Mouse (Mus musculus): ENCODE results near the gene H1f0. TPM values are rescaled to one million over a fixed set of nuclear protein-coding genes. Genes with fewer than 3 reads are reported as not detected.

H1f0 gene
- total RNA-seq, 2 experiments from 2014 or later: 71.1 to 87.4 TPM

DNA sequence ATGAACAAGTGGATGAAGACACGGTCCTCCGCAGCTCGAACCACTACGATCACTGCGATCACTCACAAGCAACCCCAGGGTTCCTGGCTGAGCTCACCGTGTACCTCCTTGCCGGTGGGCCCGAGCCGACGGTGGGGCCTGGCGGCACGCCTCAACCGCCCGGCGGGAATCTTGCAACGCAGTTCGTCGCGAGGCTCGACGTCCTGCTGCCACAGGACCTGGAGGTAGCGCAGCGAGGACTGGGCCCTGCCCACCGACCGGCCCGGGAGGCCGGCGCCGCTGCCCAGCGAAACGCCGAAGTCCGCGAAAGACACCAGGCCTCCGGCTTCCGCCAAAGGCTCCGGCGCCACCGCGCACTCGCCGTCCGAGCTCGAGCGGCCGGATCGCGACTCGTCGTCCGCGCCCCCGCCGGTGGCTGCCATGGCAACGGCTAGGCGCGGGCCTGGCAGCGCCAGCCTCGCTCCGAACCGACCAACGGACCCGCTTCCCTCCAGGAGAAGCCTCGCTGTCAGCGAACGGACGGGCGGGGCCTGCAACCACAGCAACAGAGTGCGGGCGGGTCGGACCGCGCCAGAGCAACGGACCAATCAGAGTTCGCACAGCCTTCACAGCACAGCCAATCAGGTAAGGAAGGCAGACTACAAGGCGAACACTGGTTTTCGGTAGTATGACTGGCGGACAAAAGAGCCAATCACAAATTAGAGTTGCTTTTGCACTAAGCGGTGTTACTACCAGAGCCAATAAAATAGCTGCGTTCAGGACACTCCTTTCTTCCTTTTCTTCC, 34.3 kb downstream of the H1f0 start, which contains the start of gene Ankrd54:
Gene Ankrd54 (minus strand): TSS at position 518 of the 784 bp plus-strand sequence.
- intact Hi-C loops (cut with DNase I): no loop called here
- peak; percentile 91 to 95 for DNase-seq

DNA sequence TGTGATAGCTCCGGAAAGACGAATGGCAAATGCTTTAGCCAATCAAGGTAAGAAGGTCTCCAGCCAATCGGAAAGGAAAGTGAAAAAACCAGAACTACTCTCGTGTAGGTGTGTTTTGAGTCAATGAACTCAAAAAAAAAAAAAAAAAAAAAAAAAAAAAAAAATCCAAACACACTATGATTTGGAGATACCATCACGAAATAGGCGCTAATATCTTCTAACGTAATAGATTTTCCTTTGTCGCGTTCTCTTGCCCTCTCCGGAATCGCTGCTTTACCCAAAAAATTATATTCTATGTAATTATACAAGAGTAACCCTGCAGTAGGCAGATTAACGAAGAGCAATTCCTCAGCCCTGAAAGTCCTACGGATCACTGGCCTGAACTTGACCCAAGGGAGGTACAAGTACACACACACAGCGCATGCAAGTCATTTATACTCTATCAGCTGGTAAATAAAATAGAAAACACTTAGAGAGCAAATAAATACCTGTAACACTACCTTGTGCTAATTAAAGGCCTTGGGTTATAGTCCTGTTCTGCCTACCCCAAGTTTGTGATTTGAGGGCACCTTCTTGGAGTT, 35.0 kb downstream of the H1f0 start:
- intact Hi-C loops (cut with DNase I): no loop called here
- DNase-seq: no peak

DNA sequence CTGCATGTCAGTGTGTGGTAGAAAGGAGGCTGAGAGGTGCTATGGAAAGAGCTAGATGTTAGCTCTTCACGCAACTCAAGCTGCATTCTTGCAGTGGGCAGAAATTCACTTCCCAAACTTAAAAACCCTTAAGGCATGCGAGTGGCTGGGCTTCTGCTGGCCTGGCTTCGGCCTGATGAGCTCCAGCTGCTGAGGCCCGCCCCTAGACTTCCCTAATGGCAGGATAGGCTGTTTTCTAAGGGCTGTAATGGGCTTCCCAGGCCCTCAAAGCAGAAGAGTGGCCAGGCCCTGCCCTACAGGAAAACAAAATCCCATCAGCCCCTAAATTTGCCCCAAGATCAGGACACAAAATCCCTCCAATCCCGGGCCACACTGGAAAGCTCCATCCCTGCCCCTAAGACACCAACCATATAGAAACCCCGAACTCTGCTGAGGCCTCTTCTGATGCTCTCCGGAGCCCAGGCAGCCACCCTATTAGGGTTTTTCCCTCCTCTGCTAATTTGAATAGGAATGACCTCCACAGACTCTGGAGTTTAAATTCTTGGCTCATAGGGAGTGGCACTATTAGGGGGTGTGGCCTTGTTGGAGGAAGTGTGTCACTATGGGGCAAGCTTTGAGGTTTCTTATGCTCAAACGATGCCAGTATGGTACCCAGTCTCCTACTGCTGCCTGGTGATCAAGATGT, 37.0 kb downstream of the H1f0 start:
- intact Hi-C loops (cut with DNase I): no loop called here
- no peak for DNase-seq

DNA sequence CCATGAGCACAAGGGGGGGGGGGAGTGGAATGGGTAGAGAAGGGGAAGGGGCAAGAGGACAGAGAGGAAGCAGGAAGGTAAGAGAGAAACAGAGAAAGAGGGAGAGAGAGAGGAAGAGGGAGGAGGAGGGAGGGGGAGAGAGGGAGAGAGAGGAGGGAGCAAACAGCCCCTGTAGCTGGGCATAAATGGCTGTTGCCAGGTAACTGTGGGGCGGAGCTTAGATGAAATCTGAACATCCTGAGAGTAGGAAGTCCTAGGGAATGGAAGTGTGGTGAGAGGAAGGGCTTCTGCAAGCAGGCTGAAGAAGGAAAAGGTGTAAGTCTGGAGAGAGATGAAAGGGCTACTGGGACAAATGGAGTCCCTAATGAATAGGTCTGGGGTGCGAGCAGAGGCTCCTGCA, 38.0 kb downstream of the H1f0 start:
- intact Hi-C loops (cut with DNase I): no loop called here

DNA sequence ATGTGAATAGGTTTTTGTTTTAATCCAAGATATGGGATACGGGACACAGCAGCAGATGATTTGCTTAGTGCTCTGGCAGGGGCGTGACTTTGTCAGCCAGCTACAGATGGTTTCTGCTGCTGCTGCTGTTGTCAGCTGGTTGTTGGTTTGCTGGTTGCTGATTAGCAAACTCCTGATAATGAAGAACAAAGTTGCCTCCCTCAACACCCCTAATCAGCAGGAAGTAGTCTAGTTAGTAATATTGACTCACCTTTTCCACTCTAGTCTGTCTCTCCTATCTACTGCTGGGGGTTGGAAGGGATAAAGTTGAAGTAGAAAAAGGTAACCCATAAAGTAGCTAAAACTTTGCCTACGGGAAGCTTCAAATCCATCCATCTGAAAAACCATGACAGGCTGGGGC, 39.4 kb downstream of the H1f0 start:
- DNase-seq: no peak
- intact Hi-C loops (cut with DNase I): no loop called here

More for the DNA sequence above, 38.0 kb downstream of the H1f0 start:
- DNase-seq: no peak

DNA sequence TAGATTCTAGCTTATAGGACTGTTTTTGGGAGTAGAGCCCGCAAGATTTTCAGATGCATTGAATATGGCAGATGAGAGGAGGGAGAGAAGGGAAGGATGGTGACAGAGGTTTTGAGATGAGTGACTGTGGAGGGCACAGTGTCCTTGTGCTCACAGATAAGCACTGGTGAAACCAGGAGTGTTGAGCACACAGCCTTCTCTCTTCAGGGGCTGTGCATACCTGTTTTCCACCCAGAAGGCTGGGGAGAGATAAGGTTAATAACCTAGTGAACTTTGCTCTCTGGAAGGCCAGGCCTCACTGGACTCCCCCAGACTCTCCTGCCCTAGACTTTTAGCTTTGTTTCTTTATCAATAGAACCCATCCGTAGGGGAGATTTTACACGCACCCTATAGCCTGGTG, 40.2 kb downstream of the H1f0 start:
- intact Hi-C loops (cut with DNase I): no loop called here
- DNase-seq: no peak

DNA sequence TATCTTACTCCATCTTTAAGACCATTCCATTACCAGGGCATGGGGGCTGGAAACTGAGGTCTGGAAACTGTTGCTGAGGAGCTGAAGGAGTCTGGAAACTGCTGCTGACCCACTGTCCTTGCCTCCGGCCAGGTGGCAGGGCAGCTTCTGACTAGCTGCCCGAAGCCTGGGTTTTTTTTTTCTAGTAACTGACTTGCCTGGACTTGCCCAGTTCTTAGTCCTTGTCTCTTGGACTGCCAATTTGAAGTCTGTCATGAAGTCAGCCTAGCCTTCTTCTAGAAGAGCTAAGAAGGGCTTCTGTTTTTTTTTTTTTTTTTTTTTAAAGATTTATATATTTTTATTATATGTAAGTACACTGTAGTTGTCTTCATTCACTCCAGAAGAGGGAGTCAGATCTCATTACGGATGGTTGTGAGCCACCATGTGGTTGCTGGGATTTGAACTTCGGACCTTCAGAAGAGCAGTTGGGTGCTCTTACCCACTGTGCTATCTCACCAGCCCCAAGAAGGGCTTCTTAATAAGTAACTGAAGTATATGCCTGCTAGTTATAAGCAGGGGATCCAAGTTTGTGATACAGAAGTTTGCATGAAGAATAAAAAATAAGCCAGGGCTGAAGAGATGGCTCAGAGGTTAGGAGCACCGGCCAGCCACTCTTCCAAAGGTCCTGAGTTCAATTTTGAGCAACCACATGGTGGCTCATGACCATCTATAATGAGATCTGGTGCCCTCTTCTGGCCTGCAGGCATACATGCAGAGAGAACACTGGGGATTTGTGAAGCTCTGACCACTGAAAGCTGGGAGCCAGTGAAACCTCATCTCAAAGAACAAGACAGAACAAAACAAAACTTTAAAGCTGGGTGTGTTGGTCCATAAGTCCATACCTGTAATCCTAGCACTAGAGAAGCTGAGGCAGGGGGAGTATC, 43.1 kb downstream of the H1f0 start:
- DNase-seq: no peak
- intact Hi-C loops (cut with DNase I): loop anchor here (1.0 kb wide), 1 partner anchor 32 kb away; no protein-coding TSS in a partner anchor

DNA sequence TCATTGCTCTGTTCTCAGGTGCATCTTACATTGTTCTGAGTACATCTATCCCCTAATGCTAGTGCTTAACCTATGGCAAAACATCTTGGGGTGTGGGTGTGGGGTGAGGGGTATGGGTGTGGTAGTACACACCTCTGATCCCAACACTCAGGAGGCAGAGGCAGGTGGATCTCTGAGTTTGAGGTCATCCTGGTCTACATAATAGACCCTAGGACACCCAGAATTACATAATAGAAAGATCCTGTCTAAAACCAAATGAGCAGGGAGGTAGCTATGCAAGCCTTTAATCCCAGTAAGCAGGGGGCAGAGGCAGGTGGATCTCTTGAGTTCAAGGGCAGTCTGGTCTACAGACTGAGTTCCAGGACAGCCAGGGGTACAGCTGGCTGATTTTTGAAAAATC, 45.5 kb downstream of the H1f0 start:
- intact Hi-C loops (cut with DNase I): loop anchor here (2.0 kb wide), 1 partner anchor 15 kb away; no protein-coding TSS in a partner anchor

DNA sequence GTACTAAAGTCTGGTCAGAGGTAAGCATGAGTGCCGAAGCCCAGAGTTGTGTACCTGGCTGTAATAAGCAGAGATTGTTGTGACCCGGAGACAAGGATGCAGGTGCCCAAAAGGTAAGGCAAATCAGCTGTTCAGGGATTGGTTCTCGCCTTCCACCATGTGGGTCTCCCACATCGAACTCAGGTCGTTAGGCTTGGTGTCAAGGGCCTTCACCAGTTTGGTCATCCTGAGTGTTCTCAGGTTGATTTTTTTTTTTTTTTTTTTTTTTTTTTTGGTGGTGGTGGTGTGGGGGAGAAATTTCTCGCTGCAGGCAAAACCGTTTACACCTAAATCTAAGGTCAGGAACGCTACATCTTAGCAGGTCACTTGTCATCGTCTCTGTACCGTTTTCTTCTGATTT, 46.2 kb downstream of the H1f0 start:
- DNase-seq: no peak
- intact Hi-C loops (cut with DNase I): loop anchor here (2.0 kb wide), 1 partner anchor 16 kb away; no protein-coding TSS in a partner anchor

More for the DNA sequence above, 45.5 kb downstream of the H1f0 start:
- DNase-seq: no peak

DNA sequence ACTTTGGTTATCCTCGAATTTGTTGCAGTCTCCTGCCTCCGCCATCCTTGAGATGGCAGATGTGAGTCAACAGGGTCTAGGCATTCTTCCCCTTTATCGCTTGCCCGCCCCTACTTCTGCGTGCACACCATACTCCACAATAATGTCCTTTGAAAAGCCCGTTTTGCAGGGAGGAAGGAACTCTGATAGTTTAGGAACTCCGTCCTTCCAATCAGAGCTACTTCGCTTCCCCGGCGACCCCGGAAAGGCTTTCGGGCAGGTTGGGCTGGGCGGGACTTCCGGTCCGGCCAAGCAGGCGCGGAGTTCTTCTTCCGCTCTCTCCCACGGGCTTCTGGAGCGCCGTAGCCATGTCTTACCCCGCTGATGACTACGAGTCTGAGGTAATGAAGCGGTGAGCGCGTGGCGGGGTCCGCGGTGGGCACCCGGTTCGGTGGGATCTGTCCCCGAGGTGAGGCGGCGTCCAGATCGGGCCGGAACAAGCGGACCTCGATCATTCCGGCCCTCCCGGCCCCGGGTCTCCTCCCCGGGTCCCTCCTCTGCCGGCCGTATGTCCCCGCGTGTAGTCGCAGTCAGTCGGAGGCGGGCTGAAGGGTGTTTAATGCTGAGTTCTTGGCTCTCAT, 46.8 kb downstream of the H1f0 start, which contains the start of gene Eif3l:
Gene Eif3l (plus strand): TSS at position 267 of the 620 bp plus-strand sequence.
- peak; percentile 82 to 86 for DNase-seq
- intact Hi-C loops (cut with DNase I): loop anchor here (2.0 kb wide), 1 partner anchor 16 kb away; no protein-coding TSS in a partner anchor

DNA sequence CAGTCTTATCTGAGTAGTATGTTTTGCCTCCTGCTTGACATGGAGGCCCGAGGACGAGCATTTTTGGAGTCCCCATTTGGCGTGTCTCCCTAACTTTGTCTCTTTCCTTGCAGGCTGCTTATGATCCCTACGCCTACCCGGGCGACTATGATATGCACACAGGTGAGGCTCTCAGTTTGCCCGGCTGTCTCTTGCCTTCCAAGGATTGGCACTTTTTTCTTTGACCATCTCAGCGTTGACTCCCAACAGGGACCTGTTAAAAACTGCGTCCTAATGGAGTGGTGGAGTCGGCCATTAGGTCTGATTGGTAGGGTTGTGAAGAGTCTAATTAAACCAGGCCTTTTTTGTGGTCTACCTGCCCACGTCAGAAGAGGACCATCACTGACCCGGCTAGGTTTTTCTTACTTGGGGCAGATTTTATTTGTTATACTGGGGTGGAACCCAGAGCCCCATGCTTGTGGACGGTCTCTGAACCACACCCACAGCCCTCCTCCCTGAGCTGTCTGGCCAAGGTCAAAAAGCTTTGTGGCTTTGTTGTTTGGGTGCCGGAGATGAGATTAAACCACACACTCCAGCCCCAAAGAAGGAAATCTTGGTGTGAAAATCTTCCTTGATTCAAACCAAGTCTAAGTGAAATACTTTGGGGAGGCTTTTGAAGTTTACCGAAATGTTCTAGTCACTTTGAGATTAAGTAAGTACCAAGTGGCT, 47.6 kb downstream of the H1f0 start:
- intact Hi-C loops (cut with DNase I): loop anchor here (2.0 kb wide), 1 partner anchor 17 kb away; no protein-coding TSS in a partner anchor
- DNase-seq: no peak

DNA sequence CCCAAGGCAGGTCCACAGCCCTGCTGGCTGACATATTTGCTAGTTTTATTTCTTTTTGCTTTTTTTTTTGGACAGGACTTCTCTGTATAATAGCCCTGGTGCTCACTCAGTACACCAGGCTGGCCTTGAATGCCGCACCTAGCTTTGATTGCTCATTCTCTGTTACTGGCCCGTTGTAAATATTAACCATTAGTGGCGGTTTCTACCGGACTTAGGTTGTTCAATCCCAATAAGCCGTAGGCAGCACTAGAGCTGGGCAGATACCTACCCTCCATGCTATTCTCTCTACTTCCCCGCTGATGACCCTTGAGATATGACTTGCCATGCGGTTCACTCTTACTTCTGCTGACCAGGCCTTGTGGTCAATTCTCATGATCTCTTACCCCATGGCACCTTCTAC, 51.3 kb downstream of the H1f0 start:
- intact Hi-C loops (cut with DNase I): no loop called here
- no peak for DNase-seq

Small RNA genes lying within 50 kb of the gene (microRNA-seq; reads per million reads assigned to microRNA genes)
- gene Mir6956: 0.74 to 1.4 reads per million in 2 experiments

Other genes with a start within 250 kb of the H1f0 start
- 1 to 10 TPM; 5.6 to 6.6 TPM for gene Card10, start 225.4 kb upstream of the H1f0 start, total RNA-seq (2021)
- 10 to 100 TPM in 1 of 2 experiments, 1 to 10 TPM in 1; 9.4 to 10.7 TPM for gene Cdc42ep1, start 185.8 kb upstream of the H1f0 start, total RNA-seq (2021)
- gene Lgals2, start 172.9 kb upstream of the H1f0 start, total RNA-seq (2021): not detected
- gene Gga1, start 151.3 kb upstream of the H1f0 start, total RNA-seq (2021): 10 to 100 TPM; 34.1 to 34.9 TPM
- gene Gm49510, start 128.8 kb upstream of the H1f0 start, total RNA-seq (2021): not detected
- 1 to 10 TPM; 2.0 to 2.1 TPM for gene Sh3bp1, start 128.7 kb upstream of the H1f0 start, total RNA-seq (2021)
- gene Pdxp, start 114.5 kb upstream of the H1f0 start, total RNA-seq (2021): 1 to 10 TPM; 1.9 to 2.0 TPM
- 100 to 1,000 TPM; 188 to 289 TPM for gene Lgals1, start 101.7 kb upstream of the H1f0 start, total RNA-seq (2021)
- gene Nol12, start 93.5 kb upstream of the H1f0 start, total RNA-seq (2021): 10 to 100 TPM; 22.1 to 22.6 TPM
- gene Triobp, start 80.7 kb upstream of the H1f0 start, total RNA-seq (2021): 10 to 100 TPM; 35.6 to 42.3 TPM
- not detected for gene Galr3, start 13.4 kb downstream of the H1f0 start, total RNA-seq (2021)
- gene Ankrd54, start 34.4 kb downstream of the H1f0 start, total RNA-seq (2021): 1 to 10 TPM; 2.7 to 4.3 TPM
- 10 to 100 TPM; 46.6 to 52.6 TPM for gene Eif3l, start 46.7 kb downstream of the H1f0 start, total RNA-seq (2021)
- 10 to 100 TPM; 11.8 to 13.5 TPM for gene Micall1, start 80.4 kb downstream of the H1f0 start, total RNA-seq (2021)
- 10 to 100 TPM; 65.9 to 67.1 TPM for gene Polr2f, start 112.6 kb downstream of the H1f0 start, total RNA-seq (2021)
- 1 to 10 TPM in 1 of 2 experiments, under 1 TPM in 1; 0.66 to 1.2 TPM for gene 1700088E04Rik, start 112.8 kb downstream of the H1f0 start, total RNA-seq (2021)
- gene Sox10, start 136.8 kb downstream of the H1f0 start, total RNA-seq (2021): 1 to 10 TPM in 1 of 2 experiments, under 1 TPM in 1; 0.97 to 1.8 TPM
- gene Pick1, start 200.7 kb downstream of the H1f0 start, total RNA-seq (2021): 10 to 100 TPM; 26.9 to 30.9 TPM
- under 1 TPM in 1 of 2 experiments, not detected in 1; 0.46 TPM for gene Gm49486, start 200.9 kb downstream of the H1f0 start, total RNA-seq (2021)
- under 1 TPM in 1 of 2 experiments, not detected in 1; 0.18 TPM for gene Slc16a8, start 226.3 kb downstream of the H1f0 start, total RNA-seq (2021)

All from gastrocnemius, postnatal 36 days (tissue).